Mouse (Mus musculus) ZHBTc4 (cell line): ENCODE results near the gene Ap3d1.

Experiments used
- DNase-seq: peaks from one replicate; pipeline ENCODE4 v3.0.0-alpha.2; 2011; ENCODE audit warnings: low read depth, low spot score

Ap3d1 gene

GRCm38 (mm10) chr10:80666837-80667412 lies 75.1 kb downstream of the Ap3d1 start:
- DNase-seq, result no peak

- DNase-seq, result no peak
Observed at GRCm38 (mm10) chr10:80665981-80666733, 75.9 kb downstream of the Ap3d1 start.

- DNase-seq, result no peak
Observed at GRCm38 (mm10) chr10:80665459-80665858, 76.6 kb downstream of the Ap3d1 start.

- peak; percentile 79 for DNase-seq
Observed at GRCm38 (mm10) chr10:80665016-80665380, 77.1 kb downstream of the Ap3d1 start.

GRCm38 (mm10) chr10:80664197-80665015 lies 77.7 kb downstream of the Ap3d1 start:
- DNase-seq, result peak; percentile 72

- no peak for DNase-seq
Observed at GRCm38 (mm10) chr10:80663485-80664196, 78.4 kb downstream of the Ap3d1 start.

- DNase-seq, result peak; percentile 87
Observed at GRCm38 (mm10) chr10:80661149-80661548, 80.9 kb downstream of the Ap3d1 start.

- DNase-seq, result peak; percentile 72
Observed at GRCm38 (mm10) chr10:80659213-80659612, 82.9 kb downstream of the Ap3d1 start.

- no peak for DNase-seq
Observed at GRCm38 (mm10) chr10:80658841-80659202, 83.2 kb downstream of the Ap3d1 start.

GRCm38 (mm10) chr10:80658194-80658840 lies 83.7 kb downstream of the Ap3d1 start:
- no peak for DNase-seq
